Mouse (Mus musculus): ENCODE data around the gene Best3. TPM values are rescaled to one million over a fixed set of nuclear protein-coding genes. Genes with fewer than 3 reads are reported as not detected.

The Best3 gene
- polyA plus RNA-seq, 1 experiment from 2014 or later = 0.81 TPM

- no peaks in the 10 kb centered on the region for H3K9me3 ChIP-seq (ENCODE audit: control insufficient read depth, low read length)
- H3K27ac ChIP-seq (replicated peaks in 1 of 2; ENCODE audit: control insufficient read depth in 1 of 2, insufficient read depth in 1 of 2, low read depth in 2 of 2, low read length in 2 of 2) = no peak overlapping the region
- WGBS = 59% methylated on average over 7 of the region's 7 CpGs
- peaks cover 81% of the 10 kb centered on the region for H3K36me3 ChIP-seq (ENCODE audit: control insufficient read depth, insufficient read depth, low read length)
- peaks cover 2 to 7% of the 10 kb centered on the region in 2 experiments; a peak in 2 of 4 replicates for H3K4me1 ChIP-seq (ENCODE audit: control insufficient read depth in 2 of 2, insufficient read depth in 2 of 2, low read length in 2 of 2)
- H3K9ac ChIP-seq (ENCODE audit: low read length) = no peak overlapping the region
- no peak overlapping the region for H3K4me3 ChIP-seq (ENCODE audit: control insufficient read depth in 1 of 2, insufficient read depth in 1 of 2, low read depth in 1 of 2, low read length in 2 of 2)
- H3K27me3 ChIP-seq (ENCODE audit: control insufficient read depth, insufficient read depth, low read length) = no peaks in the 10 kb centered on the region
- ATAC-seq (ENCODE audit: insufficient number of reproducible peaks, insufficient read depth, low FRiP score, low read depth) = no peak
- no peak overlapping the region for H3K4me2 ChIP-seq (ENCODE audit: low read length)
Measured at GRCm38 (mm10) chr10:117073176-117073575, 87.1 kb downstream of the Best3 start.

Other genes with a start within 250 kb of the Best3 start
- 0.26 and 0.34 TPM in 2 replicates for gene Myrfl, start 89.4 kb upstream of the Best3 start, polyA plus RNA-seq (2014; fragmentation: Nextera tagmentation; extraction: Ambion mirVana)
- gene Rab3ip, start 35.5 kb upstream of the Best3 start, polyA plus RNA-seq (2014; fragmentation: Nextera tagmentation; extraction: Ambion mirVana) = 66.2 and 70.9 TPM in 2 replicates
- gene Gm10271, start 13.7 kb upstream of the Best3 start, polyA plus RNA-seq (2014; fragmentation: Nextera tagmentation; extraction: Ambion mirVana) = not detected in 2 replicates
- gene Lrrc10, start 59.0 kb downstream of the Best3 start, polyA plus RNA-seq (2014; fragmentation: Nextera tagmentation; extraction: Ambion mirVana) = 80.5 and 84.2 TPM in 2 replicates
- gene Cct2, start 77.5 kb downstream of the Best3 start, polyA plus RNA-seq (2014; fragmentation: Nextera tagmentation; extraction: Ambion mirVana) = 178 and 183 TPM in 2 replicates
- gene Frs2, start 162.2 kb downstream of the Best3 start, polyA plus RNA-seq (2014; fragmentation: Nextera tagmentation; extraction: Ambion mirVana) = 25.4 and 26.1 TPM in 2 replicates
- gene Yeats4, start 238.2 kb downstream of the Best3 start, polyA plus RNA-seq (2014; fragmentation: Nextera tagmentation; extraction: Ambion mirVana) = 48.0 and 52.1 TPM in 2 replicates